Mouse (Mus musculus) urinary bladder, adult 2 months (tissue): ENCODE measurements around the gene BC024063. TPM values are rescaled to one million over a fixed set of nuclear protein-coding genes. Genes with fewer than 3 reads are reported as not detected.
"Not testable (repeated sequence)": the region's sequence is repeated elsewhere in the genome, so short reads cannot be mapped to it uniquely, and the experiment has no call there.

Experiments
- DNase-seq: peaks from one replicate; pipeline ENCODE4 v3.0.0; 2022; ENCODE audit warnings: low spot score
- polyA plus RNA-seq: library from polyadenylated mRNA; depleted of rRNA; stranded (reverse); fragments of >200 nt; gene quantifications from 2 replicates; pipeline ENCODE4 v1.2.3, GENCODE M21; 2012; rRNA removed

BC024063 gene
- 1.6 and 1.8 TPM in 2 replicates for polyA plus RNA-seq

- peak; percentile 26 for DNase-seq
Observed at GRCm38 (mm10) chr10:82082728-82083621, at the start of gene BC024063. Gene BC024063 (plus strand): TSS chr10:82083353.

GRCm38 (mm10) chr10:82042191-82042590 is 41.0 kb upstream of the BC024063 start:
- no peak for DNase-seq

- no peak for DNase-seq
Observed at GRCm38 (mm10) chr10:82046603-82047002, 36.5 kb upstream of the BC024063 start.

GRCm38 (mm10) chr10:82047597-82048459 is 35.3 kb upstream of the BC024063 start, which contains the start of gene Zfp873:
Gene Zfp873 (plus strand): TSS chr10:82048123.
- peak; percentile 87 for DNase-seq

- not testable (repeated sequence) for DNase-seq
Observed at GRCm38 (mm10) chr10:82048460-82048804, 34.7 kb upstream of the BC024063 start.

- not testable (repeated sequence) for DNase-seq
Observed at GRCm38 (mm10) chr10:82083622-82083971, 444 bp downstream of the BC024063 start.

- no peak for DNase-seq
Observed at GRCm38 (mm10) chr10:82117206-82117605, 34.1 kb downstream of the BC024063 start.

- DNase-seq, result peak; percentile 69
Observed at GRCm38 (mm10) chr10:82127850-82128401, 44.8 kb downstream of the BC024063 start, which contains the start of gene AU041133. Gene AU041133 (plus strand): TSS chr10:82128013.

- no peak for DNase-seq
Observed at GRCm38 (mm10) chr10:82145282-82145681, 62.1 kb downstream of the BC024063 start.

- DNase-seq, result no peak
Observed at GRCm38 (mm10) chr10:82147571-82147970, 64.4 kb downstream of the BC024063 start.

Other genes starting within 250 kb of the BC024063 start
- gene Gm32687, start 219.4 kb upstream of the BC024063 start, polyA plus RNA-seq, result 5.6 and 6.8 TPM in 2 replicates
- 1.3 and 2.0 TPM in 2 replicates for gene Zfp781, start 152.9 kb upstream of the BC024063 start, polyA plus RNA-seq
- 6.1 and 6.9 TPM in 2 replicates for gene Zfp873, start 35.2 kb upstream of the BC024063 start, polyA plus RNA-seq
- 3.5 and 3.7 TPM in 2 replicates for gene AU041133, start 44.7 kb downstream of the BC024063 start, polyA plus RNA-seq
- 9.2 and 12.1 TPM in 2 replicates for gene Zfp938, start 157.9 kb downstream of the BC024063 start, polyA plus RNA-seq
- gene 4932415D10Rik, start 233.2 kb downstream of the BC024063 start, polyA plus RNA-seq, result not detected in 2 replicates